Mouse (Mus musculus) liver, adult 2 months (tissue): ENCODE measurements around the gene Slc12a8.

Source experiments
- CTCF ChIP-seq: fragments of 200-500 bp; IDR thresholded peaks from 2 replicates; pipeline ENCODE4 v1.5.1; 2011; ENCODE audit warnings: low read depth, low read length, control low read depth
- POLR2A ChIP-seq: fragments of 200-500 bp; IDR thresholded peaks from 2 replicates; pipeline ENCODE4 v1.6.1; 2011; ENCODE audit warnings: low read length, control low read depth; ENCODE audit not compliant: insufficient read depth; ENCODE audit errors: extremely low read depth

GRCm38 (mm10) chr16:33658121-33658520, 141.0 kb downstream of the Slc12a8 start:
- no peak for TF ChIP-seq CTCF
- no peak for TF ChIP-seq POLR2A
